Mouse (Mus musculus) heart, adult 2 months (tissue): ENCODE results near the gene Slc26a1. TPM values are rescaled to one million over a fixed set of nuclear protein-coding genes. Genes with fewer than 3 reads are reported as not detected.
A peak's percentile ranks its signal among the peaks of the same experiment; 100 is the strongest.

Experiments used
- DNase-seq, 2 experiments: peaks; one replicate each; pipeline ENCODE4 v3.0.0; 2021
- H3K27ac ChIP-seq: fragments of 200-600 bp; 2 replicates; pipeline ENCODE4 v1.8.1; 2022
- H3K27me3 ChIP-seq: fragments of 200-500 bp; 2 replicates; pipeline ENCODE4 v1.6.1; 2012; ENCODE audit warnings: mild to moderate bottlenecking, low read length, inconsistent platforms, mixed read lengths; ENCODE audit not compliant: control insufficient read depth, insufficient read depth
- H3K36me3 ChIP-seq: fragments of 200-500 bp; 2 replicates; pipeline ENCODE4 v1.6.1; 2012; ENCODE audit warnings: low read length, inconsistent platforms; ENCODE audit not compliant: control insufficient read depth, insufficient read depth
- H3K4me1 ChIP-seq: fragments of 200-500 bp; 2 replicates; pipeline ENCODE4 v1.6.1; 2011; ENCODE audit warnings: low read length; ENCODE audit not compliant: control insufficient read depth, insufficient read depth
- H3K4me3 ChIP-seq: fragments of 200-600 bp; 2 replicates; pipeline ENCODE4 v1.8.1; 2022
- H3K79me2 ChIP-seq: fragments of 200-500 bp; replicated peaks from 2 replicates; pipeline ENCODE4 v1.6.1; 2012; ENCODE audit warnings: mild to moderate bottlenecking, inconsistent platforms, low read length, moderate library complexity, mixed read lengths; ENCODE audit not compliant: control insufficient read depth, insufficient read depth
- H3K9ac ChIP-seq: fragments of 200-500 bp; 2 replicates; pipeline ENCODE4 v1.6.1; 2012; ENCODE audit warnings: low read depth, mild to moderate bottlenecking, control low read depth, inconsistent platforms, low read length, mixed read lengths
- CTCF ChIP-seq: fragments of 200-600 bp; IDR thresholded peaks from 2 replicates; pipeline ENCODE4 v1.8.1; 2022; ENCODE audit warnings: antibody characterized with exemption, mild to moderate bottlenecking, moderate library complexity
- EP300 ChIP-seq: fragments of 200-500 bp; IDR thresholded peaks from 2 replicates; pipeline ENCODE4 v1.6.1; 2011; ENCODE audit warnings: low read depth, low read length, control low read depth; ENCODE audit not compliant: insufficient read depth
- POLR2A ChIP-seq: fragments of 200-500 bp; IDR thresholded peaks from 2 replicates; pipeline ENCODE4 v1.6.1; 2011; ENCODE audit warnings: mild to moderate bottlenecking, low read depth, low read length, control low read depth; ENCODE audit not compliant: insufficient read depth
- WGBS: fragments of 180-500 bp; shearing (Covaris S2); methylation state at CpG from one replicate; pipeline ENCODE4 v1.1.7; 2018; 5-methylcytosine and 5-hydroxymethylcytosine counted together
- intact Hi-C: fragments of 180-260 bp; cut with DNase I; formaldehyde crosslinking; loops from one replicate; pipeline ENCODE4 v1.15.1; 2025
- polyA plus RNA-seq: library from polyadenylated mRNA; depleted of rRNA; stranded (reverse); fragments of >200 nt; gene quantifications from 2 replicates; pipeline ENCODE4 v1.2.3, GENCODE M21; 2012; rRNA removed
- total RNA-seq, 2 experiments: library from RNA; stranded (reverse); gene quantifications; 2 replicates each; pipeline ENCODE4 v1.2.3; 2021

Gene Slc26a1
- total and polyA plus RNA-seq, 3 experiments: 0.06 TPM; not detected in 2

DNA sequence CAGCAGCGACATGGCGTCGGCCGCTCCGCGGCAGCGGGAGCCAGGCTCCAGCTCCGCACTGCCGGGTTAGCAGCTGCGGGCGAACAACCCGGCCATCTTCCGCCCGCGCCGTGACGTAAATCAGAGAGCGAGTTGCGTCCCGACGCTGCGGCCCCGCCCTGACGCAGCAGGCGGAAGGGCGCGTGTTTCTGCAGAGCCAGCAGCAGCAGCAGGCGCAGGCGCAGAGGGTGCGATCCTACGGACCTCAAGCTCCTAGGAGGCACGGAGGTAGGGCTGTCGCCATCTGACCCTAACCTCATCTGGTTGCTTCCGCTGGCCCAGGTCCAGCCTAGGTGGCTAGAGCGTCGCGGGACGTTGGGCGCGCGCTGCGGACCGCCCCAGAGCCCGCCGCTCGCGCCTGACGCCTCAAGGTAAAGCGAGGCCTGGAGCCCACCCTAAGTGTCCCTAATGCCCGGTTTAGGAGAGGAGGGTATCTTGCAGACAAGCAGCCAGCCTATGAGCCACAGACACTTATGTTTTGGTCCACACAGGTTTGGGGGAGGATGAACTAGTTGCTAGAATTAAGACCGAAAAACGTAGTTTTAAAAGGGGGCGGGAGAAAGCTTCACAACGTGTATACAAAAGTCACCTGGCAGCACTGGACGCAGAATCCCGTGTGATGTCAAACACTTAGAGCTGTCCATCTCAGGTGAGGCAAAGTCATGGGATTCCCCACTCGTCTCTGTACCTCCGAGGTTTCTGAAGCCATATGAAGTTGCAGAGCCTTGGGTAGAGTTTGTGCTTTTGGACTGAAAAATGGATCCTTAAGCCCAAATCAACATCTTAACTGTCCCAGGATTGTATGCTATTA, 45.5 kb downstream of the Slc26a1 start, which contains the start of the genes Gak and Tmem175:
Gak (minus strand) TSS at position 122 of the 850 bp plus-strand sequence.
Tmem175 (plus strand) TSS at position 137 of the 850 bp plus-strand sequence.
- Histone ChIP-seq H3K4me3 (peak within 1 kb of the TSS; percentile 84), H3K4me1 (peaks cover 3% of the 10 kb centered on the region), H3K79me2 (peaks cover 2% of the 10 kb centered on the region; the same call in 1 of the 2 replicates), H3K36me3 (peaks cover 3% of the 10 kb centered on the region), H3K9ac (peak within 1 kb of the TSS; percentile 84), H3K27ac (peak within 1 kb of the TSS; percentile 94), H3K27me3 (no peaks in the 10 kb centered on the region)
- intact Hi-C loops: loop anchor here (2.0 to 10.0 kb wide), 5 partner anchors 31 to 1295 kb away; partner anchors contain the start of genes Atp5k, Dgkq, Fgfrl1 and Gm15446
- peak; percentile 93 to 96 for DNase-seq
- WGBS: under 1% methylated on average over 58 of the region's 58 CpGs
- TF ChIP-seq EP300: 0 out of 2 replicates have a peak, but pooled peaks have one; percentile 66
- TF ChIP-seq CTCF: no peak
- TF ChIP-seq POLR2A: peak; percentile 93

DNA sequence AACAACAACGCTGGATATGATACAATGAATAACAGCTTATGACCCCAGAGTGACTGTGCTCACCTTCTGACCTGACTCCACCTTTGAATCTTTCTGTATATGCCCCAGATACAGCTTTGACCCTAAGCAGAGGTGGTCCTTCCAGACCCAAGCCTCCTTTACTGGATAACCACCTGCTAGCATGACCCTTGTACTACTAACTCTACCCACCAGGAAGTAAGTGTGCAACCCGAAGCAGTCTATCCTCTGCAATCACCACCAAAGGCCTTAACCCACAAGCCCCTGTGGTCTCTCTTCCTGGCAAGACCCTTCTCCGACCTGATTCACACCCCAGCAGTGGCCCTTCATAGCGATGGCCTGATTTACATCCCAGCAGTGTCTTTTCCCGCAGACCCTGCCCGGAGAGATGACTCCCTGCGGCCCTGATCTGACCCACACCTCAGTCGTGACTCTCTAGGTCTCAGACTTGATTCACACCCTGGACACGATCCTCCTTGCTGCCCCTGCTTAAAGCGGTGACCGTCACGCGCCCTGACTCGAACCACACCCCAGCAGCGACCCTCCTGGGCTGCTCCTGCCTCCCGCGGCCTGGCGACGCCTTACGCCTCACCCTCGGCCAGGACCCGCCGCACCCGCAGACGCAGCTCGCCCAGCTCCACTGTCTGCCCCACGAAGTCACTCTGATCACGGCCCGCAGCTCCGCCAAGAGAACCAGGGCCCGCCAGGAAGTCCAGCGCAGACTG, 46.3 kb downstream of the Slc26a1 start:
- DNase-seq: no peak
- WGBS: under 1% methylated on average over 32 of the region's 32 CpGs
- Histone ChIP-seq H3K27me3 (no peaks in the 10 kb centered on the region), H3K27ac (peak overlapping the region; percentile 94), H3K4me3 (peak overlapping the region; percentile 84), H3K79me2 (peaks cover 5% of the 10 kb centered on the region), H3K9ac (peak overlapping the region; percentile 81), H3K4me1 (peaks cover 3% of the 10 kb centered on the region), H3K36me3 (peaks cover 3% of the 10 kb centered on the region)
- intact Hi-C loops: loop anchor here (2.0 to 10.0 kb wide), 4 partner anchors 40 to 1296 kb away; partner anchors contain the start of genes Atp5k, Dgkq, Fgfrl1 and Gm15446
- TF ChIP-seq EP300 (no peak), CTCF (no peak), POLR2A (no peak)

DNA sequence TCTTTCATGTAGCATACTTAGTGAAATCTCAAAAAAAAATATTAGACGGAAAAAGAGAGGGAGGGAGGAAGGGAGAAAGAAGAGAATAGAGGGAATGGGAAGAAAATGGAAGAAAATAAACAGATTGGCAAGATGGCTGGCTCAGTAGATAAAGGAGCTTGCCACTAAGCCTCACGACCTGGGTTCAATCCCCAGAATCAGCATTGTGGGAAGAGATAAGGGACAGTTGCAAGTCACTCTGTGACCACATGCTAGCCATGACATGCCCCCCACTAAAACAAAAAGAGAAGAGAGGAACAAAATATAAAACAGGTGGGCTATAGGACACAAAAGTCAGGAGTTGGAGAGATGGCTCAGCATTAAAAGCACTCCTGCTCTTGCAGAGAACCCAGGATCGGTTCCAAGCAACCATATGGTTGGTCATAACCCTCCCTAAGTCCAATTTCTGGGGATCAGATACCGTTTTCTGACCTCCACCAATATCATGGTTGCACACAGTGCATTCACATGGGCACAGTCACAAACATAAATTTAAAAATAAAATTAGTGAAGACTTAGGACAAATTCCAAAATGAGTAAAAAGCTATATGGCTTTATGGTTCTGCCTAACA, 49.2 kb downstream of the Slc26a1 start:
- 76% methylated on average over 4 of the region's 4 CpGs for WGBS
- DNase-seq: no peak
- intact Hi-C loops: loop anchor here (5.0 to 10.0 kb wide), 2 partner anchors 194 to 1299 kb away; partner anchors contain the start of genes Atp5k and Gm15446

DNA sequence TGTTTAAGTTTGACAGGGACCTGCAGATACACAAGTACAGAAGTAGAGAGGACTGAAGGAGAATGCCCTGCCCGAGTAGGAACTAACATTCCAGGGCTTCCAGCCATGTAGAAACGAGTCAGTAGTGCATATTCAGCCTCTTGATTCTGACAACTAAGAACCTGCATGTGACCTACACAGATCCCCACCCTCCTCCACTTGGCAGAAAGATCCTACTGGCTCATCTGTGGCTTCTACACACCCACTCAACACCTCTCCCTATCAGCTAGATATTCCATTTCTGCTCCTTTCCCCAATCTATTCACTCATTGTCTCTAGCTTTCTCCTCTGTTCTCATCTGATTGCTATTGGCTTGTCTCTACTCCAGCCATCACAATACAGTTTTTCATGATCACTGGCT, 53.5 kb downstream of the Slc26a1 start:
- H3K4me1 ChIP-seq: peaks cover 4% of the 10 kb centered on the region
- TF ChIP-seq EP300: 0 out of 2 replicates have a peak, but pooled peaks have one; percentile 6
- no peak for TF ChIP-seq CTCF
- no peak for TF ChIP-seq POLR2A
- H3K9ac ChIP-seq: no peak overlapping the region
- peak in 1 of 2 experiments; percentile 27 for DNase-seq
- no peaks in the 10 kb centered on the region for H3K27me3 ChIP-seq
- H3K4me3 ChIP-seq: no peak overlapping the region
- H3K79me2 ChIP-seq: peaks cover 6% of the 10 kb centered on the region
- H3K27ac ChIP-seq: no peak overlapping the region
- H3K36me3 ChIP-seq: peaks cover 21% of the 10 kb centered on the region
- intact Hi-C loops: loop anchor here (10.0 kb wide), 1 partner anchor 1303 kb away; the partner anchor contains the start of gene Gm15446
- 37% methylated on average over 2 of the region's 2 CpGs for WGBS

More for the DNA sequence above, 49.2 kb downstream of the Slc26a1 start:
- H3K27ac ChIP-seq: no peak overlapping the region
- H3K36me3 ChIP-seq: peaks cover 24% of the 10 kb centered on the region
- TF ChIP-seq CTCF (no peak), EP300 (no peak), POLR2A (no peak)
- no peak overlapping the region for H3K9ac ChIP-seq
- peaks cover 7% of the 10 kb centered on the region for H3K4me1 ChIP-seq
- H3K79me2 ChIP-seq: peaks cover 6% of the 10 kb centered on the region
- H3K4me3 ChIP-seq: no peak overlapping the region
- H3K27me3 ChIP-seq: no peaks in the 10 kb centered on the region

Other genes with a start within 250 kb of the Slc26a1 start
- 1,000 to 10,000 TPM in 1 of 2 experiments, 100 to 1,000 TPM in 1; 914 to 1,090 TPM for gene Atp5k, start 241.1 kb downstream of the Slc26a1 start, total RNA-seq
- gene Atp5k, start 241.1 kb downstream of the Slc26a1 start, polyA plus RNA-seq: 320 TPM in 2 replicates
- gene Mfsd7a, start 226.7 kb downstream of the Slc26a1 start, total RNA-seq: 1 to 10 TPM; 1.1 to 1.7 TPM
- gene Mfsd7a, start 226.7 kb downstream of the Slc26a1 start, polyA plus RNA-seq: 4.5 and 5.3 TPM in 2 replicates
- 10 to 100 TPM; 31.2 to 32.7 TPM for gene Pcgf3, start 214.3 kb downstream of the Slc26a1 start, total RNA-seq
- 7.5 and 14.8 TPM in 2 replicates for gene Pcgf3, start 214.3 kb downstream of the Slc26a1 start, polyA plus RNA-seq
- under 1 TPM in 1 of 2 experiments, not detected in 1; 0.36 TPM for gene Cplx1, start 125.5 kb downstream of the Slc26a1 start, total RNA-seq
- gene Cplx1, start 125.5 kb downstream of the Slc26a1 start, polyA plus RNA-seq: 0.45 and 0.88 TPM in 2 replicates
- 10 to 100 TPM; 19.6 to 20.4 TPM for gene Gak, start 45.8 kb downstream of the Slc26a1 start, total RNA-seq
- gene Gak, start 45.8 kb downstream of the Slc26a1 start, polyA plus RNA-seq: 23.3 and 28.3 TPM in 2 replicates
- gene Tmem175, start 45.8 kb downstream of the Slc26a1 start, total RNA-seq: 1 to 10 TPM; 8.3 to 9.6 TPM
- gene Tmem175, start 45.8 kb downstream of the Slc26a1 start, polyA plus RNA-seq: 26.1 and 36.0 TPM in 2 replicates
- gene Idua, start 15.2 kb downstream of the Slc26a1 start, total RNA-seq: 10 to 100 TPM; 21.7 to 23.2 TPM
- 30.4 and 33.3 TPM in 2 replicates for gene Idua, start 15.2 kb downstream of the Slc26a1 start, polyA plus RNA-seq
- gene Dgkq, start 5.9 kb downstream of the Slc26a1 start, total RNA-seq: 1 to 10 TPM; 5.0 to 6.6 TPM
- 9.2 and 15.6 TPM in 2 replicates for gene Dgkq, start 5.9 kb downstream of the Slc26a1 start, polyA plus RNA-seq
- 10 to 100 TPM; 17.6 to 21.6 TPM for gene Fgfrl1, start 16.8 kb upstream of the Slc26a1 start, total RNA-seq
- gene Fgfrl1, start 16.8 kb upstream of the Slc26a1 start, polyA plus RNA-seq: 33.5 and 36.5 TPM in 2 replicates
- gene Rnf212, start 99.4 kb upstream of the Slc26a1 start, total RNA-seq: not detected
- gene Rnf212, start 99.4 kb upstream of the Slc26a1 start, polyA plus RNA-seq: not detected in 2 replicates
- gene Tmed11, start 119.8 kb upstream of the Slc26a1 start, total RNA-seq: not detected
- gene Tmed11, start 119.8 kb upstream of the Slc26a1 start, polyA plus RNA-seq: not detected in 2 replicates
- gene Vmn2r8, start 133.3 kb upstream of the Slc26a1 start, total RNA-seq: not detected
- gene Vmn2r8, start 133.3 kb upstream of the Slc26a1 start, polyA plus RNA-seq: not detected in 2 replicates
- gene Vmn2r9, start 177.0 kb upstream of the Slc26a1 start, total RNA-seq: not detected
- not detected in 2 replicates for gene Vmn2r9, start 177.0 kb upstream of the Slc26a1 start, polyA plus RNA-seq